Mouse (Mus musculus) frontal cortex, postnatal 14 days (tissue): Measurements from ENCODE around the gene Pcx.
"Not testable (repeated sequence)": the region's sequence is repeated elsewhere in the genome, so short reads cannot be mapped to it uniquely, and the experiment has no call there.

Source experiments
- DNase-seq, 2 experiments: peaks; one replicate each; pipeline ENCODE4 v3.0.0; 2022; ENCODE audit warnings: low spot score in 2 of 2

Pcx gene

DNA sequence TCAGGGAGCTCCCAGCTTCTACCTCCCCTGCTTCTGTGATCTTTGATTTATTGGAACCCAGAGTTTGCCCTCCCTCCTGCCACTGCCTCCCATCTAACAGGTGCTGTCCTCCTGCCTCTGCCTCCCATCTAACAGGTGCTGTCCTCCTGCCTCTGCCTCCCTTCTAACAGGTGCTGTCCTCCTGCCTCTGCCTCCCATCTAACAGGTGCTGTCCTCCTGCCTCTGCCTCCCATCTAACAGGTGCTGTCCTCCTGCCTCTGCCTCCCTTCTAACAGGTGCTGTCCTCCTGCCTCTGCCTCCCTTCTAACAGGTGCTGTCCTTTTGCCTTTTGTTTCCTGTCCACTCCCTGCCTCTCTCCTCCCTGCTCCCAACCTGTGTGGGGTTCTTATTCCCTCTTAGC is 76.5 kb downstream of the Pcx start:
- not testable (repeated sequence) for DNase-seq

DNA sequence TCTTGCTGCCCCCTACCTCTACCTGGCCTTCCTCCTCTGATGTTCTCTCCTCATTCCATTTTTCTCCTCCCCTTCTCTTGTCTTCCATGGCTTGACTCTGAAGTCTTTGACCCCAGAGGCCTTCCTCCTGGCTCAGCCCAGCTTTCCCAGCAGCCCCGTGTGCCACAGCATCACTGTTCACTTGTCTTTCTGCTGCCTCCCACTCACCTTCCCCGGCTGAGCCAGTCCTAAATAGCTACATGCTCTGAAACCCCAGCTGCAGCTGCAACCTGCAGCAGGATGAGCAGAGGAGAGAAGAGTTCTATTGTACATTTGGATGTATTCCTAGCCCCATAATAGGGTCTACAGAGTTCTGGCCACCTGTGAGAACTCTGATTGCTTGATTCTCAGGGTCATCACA is 77.2 kb downstream of the Pcx start:
- DNase-seq = no peak

- DNase-seq = no peak
Observed at GRCm38 (mm10) chr19:4588430-4588829, 78.2 kb downstream of the Pcx start.

DNA sequence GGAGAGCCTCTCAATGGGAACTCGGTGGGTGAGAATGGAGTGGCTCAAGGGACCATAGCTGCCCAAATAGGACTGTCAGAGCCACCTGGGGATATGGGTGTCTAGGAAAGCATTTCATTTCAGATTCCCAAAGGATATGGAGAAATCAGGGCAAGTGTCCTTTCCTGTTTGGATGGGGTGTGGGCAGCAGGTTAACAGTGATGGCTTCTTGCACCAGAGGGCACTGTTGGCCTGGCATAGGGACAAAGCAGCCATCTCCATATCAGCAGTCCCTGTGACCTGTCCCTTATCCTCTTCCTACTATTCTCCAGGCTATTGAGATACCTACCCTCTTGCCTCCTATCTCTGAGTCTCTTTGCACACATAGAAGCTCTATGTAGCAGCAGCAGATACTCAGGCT is 78.8 kb downstream of the Pcx start:
- no peak for DNase-seq

GRCm38 (mm10) chr19:4590025-4590424 is 79.8 kb downstream of the Pcx start:
- DNase-seq = no peak

DNA sequence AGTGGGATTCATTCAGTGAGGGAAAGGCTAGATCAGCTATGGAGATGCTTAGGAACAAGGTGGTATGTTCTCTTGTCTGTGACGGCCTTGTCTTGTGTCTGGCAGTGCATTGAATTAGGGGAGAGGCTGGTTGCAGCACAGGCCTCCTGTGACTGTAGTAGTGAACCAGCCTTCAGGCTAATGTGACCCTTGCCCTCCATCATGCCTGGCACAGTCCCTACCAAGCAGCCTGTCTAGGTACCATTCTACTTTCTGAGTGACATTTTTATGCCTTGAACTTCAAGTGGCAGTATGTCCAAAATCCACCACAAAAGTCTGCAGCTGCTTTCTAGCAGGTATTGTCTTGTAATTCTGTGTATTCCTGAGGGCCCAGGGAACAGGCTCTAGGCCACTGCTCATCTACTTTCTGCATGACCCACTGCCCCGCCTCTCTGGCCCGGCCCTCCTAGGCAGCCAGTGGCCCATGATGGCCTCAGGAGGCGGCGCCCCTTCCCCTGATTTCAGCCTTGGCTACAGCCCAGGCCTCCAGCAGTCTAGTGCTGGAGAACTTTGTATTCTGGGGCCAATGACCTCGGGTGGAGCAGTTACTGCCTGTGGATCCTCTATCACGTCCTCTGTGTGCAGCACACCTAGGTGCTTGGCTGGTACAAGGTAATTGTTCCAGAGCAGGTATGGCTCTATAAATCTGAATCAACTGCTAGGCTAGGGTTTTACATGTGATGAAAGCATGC is 83.7 kb downstream of the Pcx start:
- no peak for DNase-seq

DNA sequence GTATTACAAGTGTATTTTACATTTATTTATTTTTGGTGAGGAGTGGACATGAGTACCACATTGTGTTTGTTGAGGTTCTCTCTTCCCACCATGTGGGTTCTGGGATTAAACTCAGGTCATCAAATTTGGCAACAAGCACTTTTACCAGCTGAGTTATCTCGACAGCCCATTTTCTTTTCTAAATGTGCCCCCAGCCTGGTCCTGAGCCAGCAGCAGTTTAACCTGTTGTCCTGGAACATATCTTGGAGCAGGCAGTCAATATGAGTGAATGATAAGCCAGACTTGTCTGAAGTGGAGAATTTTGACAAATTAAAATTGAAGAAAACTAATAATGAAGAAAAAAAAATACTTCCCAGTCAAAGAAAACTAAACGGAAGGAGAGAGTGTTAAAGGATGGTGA is 85.8 kb downstream of the Pcx start:
- DNase-seq = no peak

DNA sequence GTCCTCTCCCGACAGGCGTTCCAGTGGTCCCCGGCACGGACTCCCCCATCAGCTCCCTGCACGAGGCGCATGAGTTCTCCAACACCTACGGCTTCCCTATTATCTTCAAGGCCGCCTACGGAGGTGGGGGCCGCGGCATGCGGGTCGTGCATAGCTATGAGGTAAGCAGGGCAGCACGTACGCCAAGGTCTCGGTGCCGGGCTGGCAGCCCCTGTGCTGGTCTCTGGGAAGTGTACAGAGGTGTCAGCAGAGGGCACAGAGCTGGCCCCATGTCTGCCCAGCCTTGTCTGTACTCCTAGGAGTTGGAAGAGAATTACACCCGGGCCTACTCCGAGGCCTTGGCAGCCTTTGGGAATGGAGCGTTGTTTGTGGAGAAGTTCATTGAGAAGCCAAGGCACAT is 92.2 kb downstream of the Pcx start:
- no peak for DNase-seq

DNA sequence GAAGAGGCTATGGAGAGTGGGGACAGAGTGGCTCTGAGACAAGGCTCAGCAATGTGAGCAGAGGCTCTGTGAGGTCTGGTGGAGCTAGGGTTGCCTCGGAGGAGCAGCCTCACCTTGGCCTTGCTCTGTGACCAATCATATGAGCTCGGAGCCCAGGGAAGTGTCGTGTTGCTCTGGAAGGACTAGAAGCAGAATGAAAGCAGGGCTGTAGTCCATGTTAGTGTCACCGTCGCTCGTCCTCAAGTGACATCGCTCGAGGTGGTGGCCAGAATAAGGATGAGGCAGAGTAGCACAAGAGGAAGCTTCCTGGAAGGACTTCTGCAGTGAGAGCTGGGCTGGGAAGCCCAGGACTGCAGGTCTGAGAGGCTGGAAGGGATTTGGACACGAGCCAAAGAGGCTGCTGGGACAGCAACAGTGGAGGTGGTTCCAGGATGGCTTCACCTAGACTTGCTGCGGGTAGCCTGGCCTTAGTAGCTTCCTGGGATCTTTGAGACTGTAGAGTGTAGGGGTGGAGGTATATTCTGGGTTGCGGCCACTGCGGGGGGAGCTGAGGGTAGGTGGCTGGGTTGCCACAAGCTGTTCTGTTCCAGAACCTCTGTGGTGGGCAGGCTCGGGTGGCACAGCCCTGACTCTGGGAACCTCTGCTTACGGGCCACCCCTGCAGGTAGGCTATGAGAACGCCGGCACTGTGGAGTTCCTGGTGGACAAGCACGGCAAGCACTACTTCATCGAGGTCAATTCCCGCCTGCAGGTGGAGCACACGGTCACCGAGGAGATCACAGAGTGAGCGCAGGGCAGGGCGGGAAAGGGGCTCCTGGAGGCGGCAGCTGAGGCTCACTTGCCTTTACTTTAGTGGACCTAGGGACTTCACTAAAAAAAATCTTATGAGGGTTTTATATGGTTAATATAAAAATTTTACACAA is 93.8 kb downstream of the Pcx start:
- no peak for DNase-seq

- DNase-seq = no peak
Observed at GRCm38 (mm10) chr19:4605654-4606053, 95.4 kb downstream of the Pcx start.

GRCm38 (mm10) chr19:4607406-4607805 is 97.1 kb downstream of the Pcx start:
- no peak for DNase-seq

- DNase-seq = no peak
Observed at GRCm38 (mm10) chr19:4608511-4608910, 98.2 kb downstream of the Pcx start.

GRCm38 (mm10) chr19:4610109-4610508 is 99.8 kb downstream of the Pcx start:
- DNase-seq = no peak

- DNase-seq = no peak
Observed at GRCm38 (mm10) chr19:4612181-4612961, 102.1 kb downstream of the Pcx start.

- no peak for DNase-seq
Observed at GRCm38 (mm10) chr19:4613464-4614304, 103.4 kb downstream of the Pcx start.

DNA sequence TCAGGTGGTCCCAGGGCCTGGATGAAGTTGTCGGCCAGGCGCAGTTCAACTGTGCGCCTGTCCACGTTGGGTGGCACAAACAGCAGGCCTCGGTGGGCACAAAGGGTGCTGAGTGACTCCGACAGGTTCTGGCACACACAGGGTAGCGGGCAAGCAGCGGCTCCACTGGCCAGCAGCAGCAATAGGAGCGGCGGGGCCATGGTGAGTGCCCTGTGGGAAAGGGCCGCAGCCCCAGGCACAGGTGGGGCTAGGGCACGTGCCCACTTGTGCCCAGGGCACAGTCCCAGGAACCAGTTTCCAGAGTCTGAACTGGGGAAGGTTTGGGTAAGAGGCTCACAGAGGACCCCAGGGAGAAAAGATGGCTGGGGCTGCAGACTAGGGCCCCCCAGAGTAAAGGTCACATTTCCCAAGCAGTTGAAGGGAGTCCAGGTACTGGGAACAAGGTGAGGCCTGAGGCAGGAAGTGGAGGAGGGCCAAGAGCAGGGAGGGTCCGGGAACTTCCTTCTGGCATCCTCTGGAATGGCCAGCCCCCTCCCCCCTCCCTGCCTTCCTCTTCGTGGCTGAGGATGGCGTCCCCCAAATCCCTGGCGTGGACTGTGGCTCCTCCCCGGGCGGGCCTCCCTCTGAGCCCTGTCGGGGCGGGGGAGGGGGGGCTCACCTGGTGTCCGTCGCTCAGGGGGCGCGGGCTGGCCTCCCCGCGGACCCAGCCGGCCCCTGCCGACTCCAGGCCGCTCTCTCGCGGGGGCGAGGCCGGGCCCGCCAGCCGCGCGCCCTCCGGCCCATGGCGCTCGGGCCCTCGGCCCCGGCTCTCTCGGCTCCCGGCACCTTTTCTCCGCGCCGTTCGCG is 104.3 kb downstream of the Pcx start:
- no peak for DNase-seq

- DNase-seq = peak; percentile 84
Observed at GRCm38 (mm10) chr19:4615151-4616093, 105.2 kb downstream of the Pcx start, which contains the start of gene Lrfn4. TSS of gene Lrfn4 (minus strand) at chr19:4615667.

GRCm38 (mm10) chr19:4616546-4616945 is 106.3 kb downstream of the Pcx start:
- DNase-seq = no peak

- DNase-seq = no peak
Observed at GRCm38 (mm10) chr19:4618183-4618582, 107.9 kb downstream of the Pcx start.
